ENCODE assay signal across 13 mouse cellular contexts in genomic region chr1:36886489-36886888, GRCm38 (mm10).
"Had no signal": no experiment of that assay in that cellular context is flagged by ENCODE, and none has a peak within 500 bp of the region (broad histone marks: within the 10 kb centered on the region; RNA-seq: fewer than 3 reads in every experiment).

No protein-coding gene starts in this region.

- DNase-seq: kidney, postnatal 4 days; left cerebral cortex, postnatal 4 days; lung, adult 18-20 months; right cerebral cortex, postnatal 14 days; thymus, postnatal 4 days had no signal

- H3K4me3 ChIP-seq: layer of hippocampus, adult 2 months; limb, embryonic 13.5 days; midbrain, embryonic 12.5 days; neural tube, embryonic 13.5 days; stomach, embryonic 15.5 days had no signal

- H3K9ac ChIP-seq: limb, embryonic 13.5 days; liver, embryonic 14.5 days; midbrain, embryonic 12.5 days; neural tube, embryonic 13.5 days; stomach, embryonic 15.5 days had no signal

- ATAC-seq: midbrain, embryonic 16.5 days had no signal

- H3K27ac ChIP-seq: kidney, postnatal 0 days; layer of hippocampus, adult 2 months; limb, embryonic 13.5 days; liver, embryonic 14.5 days; midbrain, embryonic 12.5 days; neural tube, embryonic 13.5 days; stomach, embryonic 15.5 days had no signal

- H3K9me3 ChIP-seq: limb, embryonic 13.5 days; midbrain, embryonic 12.5 days; neural tube, embryonic 13.5 days; stomach, embryonic 15.5 days had no signal

- H3K4me2 ChIP-seq: limb, embryonic 13.5 days; midbrain, embryonic 12.5 days; neural tube, embryonic 13.5 days; stomach, embryonic 15.5 days had no signal

- H3K27me3 ChIP-seq: limb, embryonic 13.5 days; midbrain, embryonic 12.5 days; neural tube, embryonic 13.5 days; stomach, embryonic 15.5 days had no signal
